Mouse (Mus musculus): Measurements from ENCODE around the gene Dnajc11.

DNA sequence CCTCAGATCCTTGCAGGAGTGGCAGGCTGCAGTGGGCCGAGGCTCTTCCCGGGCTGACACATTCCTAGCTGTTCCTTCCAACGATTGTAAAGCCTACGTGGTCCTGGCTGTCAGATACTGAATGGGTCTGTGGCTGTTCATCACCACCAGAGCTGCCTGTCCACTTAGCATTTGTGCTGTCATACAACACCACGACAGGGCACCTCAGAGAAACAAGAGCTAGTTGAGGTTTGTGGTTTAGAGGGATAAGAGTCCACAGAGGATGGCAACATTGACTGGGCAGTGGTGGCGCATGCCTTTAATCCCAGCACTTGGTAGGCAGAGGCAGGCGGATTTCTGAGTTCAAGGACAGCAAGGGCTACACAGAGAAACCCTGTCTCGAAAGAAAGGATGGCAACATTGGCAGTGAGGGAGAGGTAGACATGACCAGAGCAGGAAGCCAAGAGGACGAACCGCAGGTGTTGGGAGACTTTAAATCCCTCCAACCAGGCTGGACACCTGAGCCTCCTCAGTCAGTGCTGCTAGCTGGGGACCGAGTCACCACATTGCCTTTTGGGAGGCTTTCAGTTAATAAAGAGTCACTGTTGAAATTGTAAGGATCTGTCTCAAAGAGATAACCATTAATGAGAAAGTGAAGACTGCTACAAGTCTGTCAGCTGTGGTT is 26.5 kb downstream of the Dnajc11 start:
- TF ChIP-seq GATA1 (IDR thresholded peaks at IDR 0.05; ENCODE audit: borderline replicate concordance, low read length), result no peak
- TF ChIP-seq FLI1 (IDR thresholded peaks at IDR 0.05; ENCODE audit: low read length), result no peak

Data from megakaryocyte, embryonic 14.5 days (primary cell).